Mouse (Mus musculus) heart, embryonic 14.5 days (tissue): ENCODE results near the gene Cpxm2. TPM values are rescaled to one million over a fixed set of nuclear protein-coding genes. Genes with fewer than 3 reads are reported as not detected.

Source experiments
- ATAC-seq: fragments of 200-750 bp; cut with Nextera tagmentation; 2 replicates; pipeline ENCODE4 v1.8.0; 2017; ENCODE audit warnings: low read depth, moderate TSS enrichment; ENCODE audit not compliant: insufficient number of reproducible peaks, insufficient read depth, low FRiP score
- H3K27ac ChIP-seq, 2 experiments: fragments of 200-500 bp in 1 of 2; fragments of 300-500 bp in 1 of 2; sonication (generic) in 1 of 2; replicated peaks in 1 of 2; 2 replicates each; pipeline ENCODE4 v1.5.1; 2012 to 2014; ENCODE audit warnings: low read depth in 2 of 2, low read length in 2 of 2, control low read depth in 1 of 2, mild to moderate bottlenecking in 1 of 2, mixed read lengths in 1 of 2; ENCODE audit not compliant: control insufficient read depth in 1 of 2, insufficient read depth in 1 of 2
- H3K27me3 ChIP-seq: fragments of 300-500 bp; sonication (generic); 2 replicates; pipeline ENCODE4 v1.6.1; 2014; ENCODE audit warnings: mild to moderate bottlenecking, low read length, control low read depth; ENCODE audit not compliant: control insufficient read depth, insufficient read depth
- H3K36me3 ChIP-seq: fragments of 300-500 bp; sonication (generic); 2 replicates; pipeline ENCODE4 v1.6.1; 2014; ENCODE audit warnings: mild to moderate bottlenecking, control low read depth, low read length, mixed read lengths; ENCODE audit not compliant: control insufficient read depth, insufficient read depth
- H3K4me1 ChIP-seq, 2 experiments: fragments of 200-500 bp in 1 of 2; fragments of 300-500 bp in 1 of 2; sonication (generic) in 1 of 2; 2 replicates each; pipeline ENCODE4 v1.6.1; 2012 to 2014; ENCODE audit warnings: low read length in 2 of 2, control low read depth in 1 of 2, mixed read lengths in 1 of 2; ENCODE audit not compliant: control insufficient read depth in 2 of 2, insufficient read depth in 2 of 2
- H3K4me2 ChIP-seq: fragments of 300-500 bp; sonication (generic); 2 replicates; pipeline ENCODE4 v1.6.1; 2014; ENCODE audit warnings: mild to moderate bottlenecking, low read length
- H3K4me3 ChIP-seq, 2 experiments: fragments of 200-500 bp in 1 of 2; fragments of 300-500 bp in 1 of 2; sonication (generic) in 1 of 2; 2 replicates each; pipeline ENCODE4 v1.5.1; 2012 to 2014; ENCODE audit warnings: low read length in 2 of 2, mild to moderate bottlenecking in 2 of 2, control low read depth in 1 of 2, low read depth in 1 of 2, moderate library complexity in 1 of 2; ENCODE audit not compliant: control insufficient read depth in 1 of 2, insufficient read depth in 1 of 2
- H3K9ac ChIP-seq: fragments of 300-500 bp; sonication (generic); 2 replicates; pipeline ENCODE4 v1.6.1; 2014; ENCODE audit warnings: mild to moderate bottlenecking, low read length
- H3K9me3 ChIP-seq: fragments of 300-500 bp; sonication (generic); 2 replicates; pipeline ENCODE4 v1.6.1; 2016; ENCODE audit warnings: low read length, control low read depth; ENCODE audit not compliant: control insufficient read depth
- WGBS: fragments of 180-500 bp; shearing (Covaris S2); extraction: QIAGEN DNeasy Blood & Tissue Kit; methylation state at CpG from one replicate; pipeline ENCODE4 v1.1.7; 2014; 5-methylcytosine and 5-hydroxymethylcytosine counted together
- polyA plus RNA-seq: library from polyadenylated mRNA; unstranded; fragments of >200 nt; fragmentation: Nextera tagmentation; extraction: Ambion mirVana; gene quantifications from 2 replicates; pipeline ENCODE4 v1.2.1, GENCODE M21; 2014

The Cpxm2 gene
- polyA plus RNA-seq, 1 experiment from 2014 or later = 0.50 TPM

- no peaks in the 10 kb centered on the region; a peak in 1 of 4 replicates for H3K4me1 ChIP-seq
- no peak overlapping the region for H3K4me2 ChIP-seq
- ATAC-seq = no peak
- H3K27ac ChIP-seq = no peak overlapping the region
- H3K36me3 ChIP-seq = no peaks in the 10 kb centered on the region
- no peaks in the 10 kb centered on the region for H3K27me3 ChIP-seq
- WGBS = 73% methylated on average over 3 of the region's 3 CpGs
- H3K9me3 ChIP-seq = no peaks in the 10 kb centered on the region
- no peak overlapping the region for H3K4me3 ChIP-seq
- H3K9ac ChIP-seq = no peak overlapping the region
Measured at GRCm38 (mm10) chr7:132187456-132187855, 32.9 kb upstream of the Cpxm2 start.

- no peak for ATAC-seq
- H3K27me3 ChIP-seq = no peaks in the 10 kb centered on the region
- 61% methylated on average over 5 of the region's 5 CpGs for WGBS
- H3K4me3 ChIP-seq = no peak overlapping the region
- no peak overlapping the region for H3K4me2 ChIP-seq
- H3K9me3 ChIP-seq = no peaks in the 10 kb centered on the region
- H3K9ac ChIP-seq = no peak overlapping the region
- H3K27ac ChIP-seq = no peak overlapping the region
- no peaks in the 10 kb centered on the region for H3K36me3 ChIP-seq
- no peaks in the 10 kb centered on the region; a peak in 1 of 4 replicates for H3K4me1 ChIP-seq
Measured at GRCm38 (mm10) chr7:132183892-132184404, 29.4 kb upstream of the Cpxm2 start.

- no peak for ATAC-seq
- Histone ChIP-seq H3K9ac (no peak overlapping the region), H3K27me3 (no peaks in the 10 kb centered on the region), H3K36me3 (no peaks in the 10 kb centered on the region), H3K4me2 (no peak overlapping the region), H3K9me3 (no peaks in the 10 kb centered on the region), H3K4me1 (no peaks in the 10 kb centered on the region; a peak in 1 of 4 replicates), H3K4me3 (no peak overlapping the region), H3K27ac (no peak overlapping the region)
- WGBS = 87% methylated on average over 4 of the region's 4 CpGs
Measured at GRCm38 (mm10) chr7:132181586-132182198, 27.2 kb upstream of the Cpxm2 start.

GRCm38 (mm10) chr7:132181042-132181441, 26.5 kb upstream of the Cpxm2 start:
- H3K27me3 ChIP-seq = no peaks in the 10 kb centered on the region
- H3K4me2 ChIP-seq = no peak overlapping the region
- H3K4me1 ChIP-seq = no peaks in the 10 kb centered on the region; a peak in 1 of 4 replicates
- H3K9me3 ChIP-seq = no peaks in the 10 kb centered on the region
- H3K36me3 ChIP-seq = no peaks in the 10 kb centered on the region
- 42% methylated on average over 3 of the region's 3 CpGs for WGBS
- H3K9ac ChIP-seq = no peak overlapping the region
- no peak overlapping the region for H3K4me3 ChIP-seq
- ATAC-seq = no peak
- H3K27ac ChIP-seq = no peak overlapping the region

GRCm38 (mm10) chr7:132179049-132179448, 24.5 kb upstream of the Cpxm2 start:
- Histone ChIP-seq H3K36me3 (no peaks in the 10 kb centered on the region), H3K27ac (no peak overlapping the region), H3K27me3 (no peaks in the 10 kb centered on the region), H3K4me2 (no peak overlapping the region), H3K4me1 (no peaks in the 10 kb centered on the region; a peak in 1 of 4 replicates), H3K4me3 (no peak overlapping the region), H3K9me3 (no peaks in the 10 kb centered on the region), H3K9ac (no peak overlapping the region)
- WGBS = 41% methylated on average over 1 of the region's 1 CpGs
- ATAC-seq = no peak

- Histone ChIP-seq H3K9me3 (0 out of 2 replicates have a peak, but pooled peaks cover 2% of the 10 kb centered on the region), H3K4me3 (no peak overlapping the region), H3K4me1 (no peaks in the 10 kb centered on the region), H3K27me3 (no peaks in the 10 kb centered on the region), H3K27ac (no peak overlapping the region), H3K4me2 (no peak overlapping the region), H3K36me3 (no peaks in the 10 kb centered on the region), H3K9ac (no peak overlapping the region)
- no peak for ATAC-seq
- WGBS = 60% methylated on average over 5 of the region's 5 CpGs
Measured at GRCm38 (mm10) chr7:132174787-132175186, 20.2 kb upstream of the Cpxm2 start.

- Histone ChIP-seq H3K27ac (no peak overlapping the region), H3K36me3 (no peaks in the 10 kb centered on the region), H3K4me1 (no peaks in the 10 kb centered on the region), H3K27me3 (no peaks in the 10 kb centered on the region), H3K9me3 (0 out of 2 replicates have a peak, but pooled peaks cover 2% of the 10 kb centered on the region), H3K4me2 (no peak overlapping the region), H3K9ac (no peak overlapping the region), H3K4me3 (no peak overlapping the region)
- no peak for ATAC-seq
- 49% methylated on average over 2 of the region's 2 CpGs for WGBS
Measured at GRCm38 (mm10) chr7:132174296-132174695, 19.8 kb upstream of the Cpxm2 start.

GRCm38 (mm10) chr7:132172220-132172619, 17.7 kb upstream of the Cpxm2 start:
- WGBS = 75% methylated on average over 5 of the region's 5 CpGs
- Histone ChIP-seq H3K27me3 (no peaks in the 10 kb centered on the region), H3K27ac (no peak overlapping the region), H3K4me1 (no peaks in the 10 kb centered on the region), H3K9ac (no peak overlapping the region), H3K4me3 (no peak overlapping the region), H3K9me3 (0 out of 2 replicates have a peak, but pooled peaks cover 2% of the 10 kb centered on the region), H3K4me2 (no peak overlapping the region), H3K36me3 (no peaks in the 10 kb centered on the region)
- ATAC-seq = no peak
